Mouse (Mus musculus) heart, embryonic 10.5 days (tissue): ENCODE data around the gene Lrrc20. TPM values are rescaled to one million over a fixed set of nuclear protein-coding genes. Genes with fewer than 3 reads are reported as not detected.

Experiments used
- polyA plus RNA-seq: library from polyadenylated mRNA; unstranded; fragments of >200 nt; fragmentation: Nextera tagmentation; extraction: Ambion mirVana; gene quantifications from 2 replicates; pipeline ENCODE4 v1.2.1, GENCODE M21; 2016

Lrrc20 gene
- polyA plus RNA-seq, 1 experiment from 2014 or later = 10.5 TPM

Other genes with a start within 250 kb of the Lrrc20 start
- gene Adamts14, start 202.4 kb upstream of the Lrrc20 start, polyA plus RNA-seq = 0.74 and 0.90 TPM in 2 replicates
- not detected in 2 replicates for gene Prf1, start 178.0 kb upstream of the Lrrc20 start, polyA plus RNA-seq
- 34.2 and 40.8 TPM in 2 replicates for gene Pald1, start 92.3 kb upstream of the Lrrc20 start, polyA plus RNA-seq
- 0.28 TPM in 1 of 2 replicates, not detected in the other for gene Nodal, start 57.8 kb upstream of the Lrrc20 start, polyA plus RNA-seq
- gene Eif4ebp2, start 23.1 kb upstream of the Lrrc20 start, polyA plus RNA-seq = 51.2 and 53.1 TPM in 2 replicates
- gene Npffr1, start 119.7 kb downstream of the Lrrc20 start, polyA plus RNA-seq = 0.06 and 0.11 TPM in 2 replicates
- gene Ppa1, start 172.8 kb downstream of the Lrrc20 start, polyA plus RNA-seq = 183 and 245 TPM in 2 replicates
- gene Sar1a, start 204.5 kb downstream of the Lrrc20 start, polyA plus RNA-seq = 187 and 218 TPM in 2 replicates
- gene Tysnd1, start 219.7 kb downstream of the Lrrc20 start, polyA plus RNA-seq = 26.8 and 39.2 TPM in 2 replicates
- 13.1 and 23.0 TPM in 2 replicates for gene Aifm2, start 239.5 kb downstream of the Lrrc20 start, polyA plus RNA-seq